ENCODE assay signal across 20 mouse cellular contexts in the genomic region with DNA sequence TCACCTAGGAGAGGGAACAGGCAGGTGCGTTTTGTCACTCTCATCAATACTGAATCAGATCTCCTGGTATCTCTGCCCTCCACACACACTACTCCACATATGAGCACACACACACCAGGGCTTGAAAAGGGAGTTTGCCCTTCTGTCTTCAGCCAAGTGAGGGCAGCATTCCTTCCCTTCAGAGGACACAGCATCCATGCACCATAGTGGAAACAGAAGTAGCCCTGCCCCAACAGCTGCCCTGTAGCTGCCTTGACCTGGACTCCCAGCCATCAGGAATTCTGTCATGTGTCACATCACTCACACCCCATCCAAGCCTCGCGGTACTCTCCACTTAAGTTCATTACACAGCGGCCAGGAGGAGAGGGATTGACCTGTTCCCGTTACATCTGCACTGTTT. TPM values are rescaled to one million over a fixed set of nuclear protein-coding genes. Genes with fewer than 3 reads are reported as not detected.
A peak's percentile ranks its signal among the peaks of the same experiment; 100 is the strongest.
DNase-seq lines count a peak whose midpoint lies in the region; ATAC-seq and TF ChIP-seq lines count a peak whose summit lies in the region.
"Had no signal": no experiment of that assay in that cellular context is flagged by ENCODE, and none has a peak within 500 bp of the region (broad histone marks: within the 10 kb centered on the region; RNA-seq: fewer than 3 reads in every experiment).

No protein-coding gene starts in this region.

- H3K9ac ChIP-seq in heart, postnatal 0 days (replicated peaks; ENCODE audit: low read depth, low read length): no peak overlapping the region
- no peak overlapping the region for H3K9ac ChIP-seq in lung, postnatal 0 days (replicated peaks; ENCODE audit: low read depth)
- H3K9ac ChIP-seq: liver, embryonic 13.5 days had no signal

- no peaks in the 10 kb centered on the region for H3K36me3 ChIP-seq in heart, postnatal 0 days (replicated peaks; ENCODE audit: control insufficient read depth, insufficient read depth, low read length)
- no peaks in the 10 kb centered on the region for H3K36me3 ChIP-seq in lung, postnatal 0 days (ENCODE audit: insufficient read depth, low read length)
- H3K36me3 ChIP-seq: liver, embryonic 13.5 days had no signal

- DNase-seq in adrenal gland, adult (ENCODE audit: inconsistent age in 2 of 2, low spot score in 1 of 2): peak; percentile 58 to 74
- DNase-seq in adrenal gland, postnatal 25 days: no peak
- DNase-seq in heart, postnatal 0 days (ENCODE audit: low spot score): no peak
- no peak for DNase-seq in heart, postnatal 4 days
- DNase-seq in lung, postnatal 0 days (ENCODE audit: low spot score): no peak
- DNase-seq in lung, postnatal 14 days: no peak
- DNase-seq in ovary, adult 18-20 months (ENCODE audit: low spot score): no peak
- DNase-seq: cerebellum, adult 18-20 months; kidney, adult 18-20 months; liver, embryonic 13.5 days; lung, postnatal 4 days; midbrain, embryonic 14.5 days had no signal

- H3K4me3 ChIP-seq in heart, postnatal 0 days (ENCODE audit: low read depth, low read length): no peak overlapping the region
- H3K4me3 ChIP-seq in lung, postnatal 0 days (ENCODE audit: low read depth, low read length): no peak overlapping the region
- H3K4me3 ChIP-seq: liver, embryonic 13.5 days had no signal

- peaks cover 12% of the 10 kb centered on the region for H3K4me1 ChIP-seq in heart, postnatal 0 days (ENCODE audit: control insufficient read depth, insufficient read depth)
- 0 out of 2 replicates have a peak, but pooled peaks cover 5% of the 10 kb centered on the region for H3K4me1 ChIP-seq in lung, postnatal 0 days (ENCODE audit: insufficient read depth, low read depth, low read length)

- no peaks in the 10 kb centered on the region for H3K27me3 ChIP-seq in heart, postnatal 0 days (ENCODE audit: control insufficient read depth, insufficient read depth, low read length)
- H3K27me3 ChIP-seq in lung, postnatal 0 days (replicated peaks; ENCODE audit: insufficient read depth, low read length): no peaks in the 10 kb centered on the region
- H3K27me3 ChIP-seq: liver, embryonic 13.5 days had no signal

- H3K4me2 ChIP-seq in heart, postnatal 0 days (ENCODE audit: low read depth, low read length): no peak overlapping the region
- H3K4me2 ChIP-seq in lung, postnatal 0 days (replicated peaks; ENCODE audit: low read depth, low read length): no peak overlapping the region
- H3K4me2 ChIP-seq: liver, embryonic 13.5 days had no signal

- 37% methylated on average over 5 of the region's 5 CpGs for WGBS in heart, postnatal 0 days
- WGBS in lung, postnatal 0 days: 51% methylated on average over 5 of the region's 5 CpGs

- peak; percentile 36; the same call in 1 of the 2 replicates for ATAC-seq in heart, postnatal 0 days (ENCODE audit: insufficient read depth, low read depth)
- ATAC-seq in lung, postnatal 0 days: no peak
- 0 out of 2 replicates have a peak, but pooled peaks have one; percentile 20 for ATAC-seq in megakaryocyte, adult 5-6 weeks (ENCODE audit: poor library complexity, severe bottlenecking)

- no peak for TF ChIP-seq EP300 in heart, postnatal 0 days (IDR thresholded peaks at IDR 0.05; ENCODE audit: low read depth)
- TF ChIP-seq EP300 in lung, postnatal 0 days (IDR thresholded peaks at IDR 0.05): no peak

- no peaks in the 10 kb centered on the region for H3K9me3 ChIP-seq in heart, postnatal 0 days (replicated peaks; ENCODE audit: control insufficient read depth, low read length)
- no peaks in the 10 kb centered on the region for H3K9me3 ChIP-seq in lung, postnatal 0 days (ENCODE audit: low read length)
- H3K9me3 ChIP-seq: liver, embryonic 13.5 days had no signal

- H3K27ac ChIP-seq in heart, postnatal 0 days (ENCODE audit: low read depth): no peak overlapping the region
- no peak overlapping the region for H3K27ac ChIP-seq in lung, postnatal 0 days (ENCODE audit: low read length)
- H3K27ac ChIP-seq: liver, embryonic 13.5 days had no signal

- TF ChIP-seq CTCF in heart, postnatal 0 days (IDR thresholded peaks at IDR 0.05; ENCODE audit: low read depth): peak; percentile 59
- peak; percentile 58 for TF ChIP-seq CTCF in lung, postnatal 0 days (IDR thresholded peaks at IDR 0.05)

RNA-seq across cellular contexts. Expression of a gene that starts 29.8 kb away (rescaled TPM):
- 0.39 and 1.2 TPM in 2 replicates for total RNA-seq in adrenal gland, postnatal 25 days (2021)
- not detected in 2 replicates for total RNA-seq in heart, postnatal 0 days (2014; rRNA removed; ENCODE audit: low replicate concordance)
- not detected in 2 replicates for polyA plus RNA-seq in heart, postnatal 0 days (2015; fragmentation: Nextera tagmentation; extraction: Ambion mirVana)
- not detected for total RNA-seq in heart, postnatal 4 days (2021)
- not detected in 2 replicates for polyA plus RNA-seq in lung, postnatal 0 days (2015; fragmentation: Nextera tagmentation; extraction: Ambion mirVana)
- total RNA-seq in megakaryocyte, adult 5-6 weeks (2015): not detected in 2 replicates
- total RNA-seq in megakaryocyte, adult 5-6 weeks (2017): not detected in 2 replicates
- total RNA-seq: layer of hippocampus, adult 8-10 months; left cerebral cortex, postnatal 14 days had no signal
- polyA plus RNA-seq: cortical plate, adult 2 months; gonadal fat pad, adult 2 months; hindbrain, embryonic 11.5 days; midbrain, embryonic 14.5 days; spleen, adult 2 months; urinary bladder, adult 2 months had no signal

RNA-seq across cellular contexts. Expression of a gene that starts 31.2 kb away (rescaled TPM):
- 26.5 and 32.9 TPM in 2 replicates for total RNA-seq in adrenal gland, postnatal 25 days (2021)
- total RNA-seq in heart, postnatal 0 days (2014; rRNA removed; ENCODE audit: low replicate concordance): 31.3 and 43.1 TPM in 2 replicates
- 23.1 and 24.3 TPM in 2 replicates for polyA plus RNA-seq in heart, postnatal 0 days (2015; fragmentation: Nextera tagmentation; extraction: Ambion mirVana)
- 10 to 100 TPM; 20.0 to 24.1 TPM for total RNA-seq in heart, postnatal 4 days (2021)
- polyA plus RNA-seq in lung, postnatal 0 days (2015; fragmentation: Nextera tagmentation; extraction: Ambion mirVana): 408 and 422 TPM in 2 replicates
- 321 and 326 TPM in 2 replicates for total RNA-seq in megakaryocyte, adult 5-6 weeks (2015)
- total RNA-seq in megakaryocyte, adult 5-6 weeks (2017): 505 and 532 TPM in 2 replicates

RNA-seq across cellular contexts. Expression of a gene that starts 55.8 kb away (rescaled TPM):
- total RNA-seq in adrenal gland, postnatal 25 days (2021): 2.3 and 5.6 TPM in 2 replicates
- 0.08 and 1.1 TPM in 2 replicates for total RNA-seq in heart, postnatal 0 days (2014; rRNA removed; ENCODE audit: low replicate concordance)
- polyA plus RNA-seq in heart, postnatal 0 days (2015; fragmentation: Nextera tagmentation; extraction: Ambion mirVana): 0.70 and 0.92 TPM in 2 replicates
- total RNA-seq in heart, postnatal 4 days (2021): under 1 TPM; 0.72 to 0.88 TPM
- 0.58 and 0.67 TPM in 2 replicates for polyA plus RNA-seq in lung, postnatal 0 days (2015; fragmentation: Nextera tagmentation; extraction: Ambion mirVana)
- total RNA-seq in megakaryocyte, adult 5-6 weeks (2015): not detected in 2 replicates
- not detected in 2 replicates for total RNA-seq in megakaryocyte, adult 5-6 weeks (2017)

Comparison
In these comparisons a context has a peak if more than half of its experiments do, and no peak if none do; other contexts are left out.
1. DNase-seq: peak in adrenal gland, adult (2 of 2); none in adrenal gland, postnatal 25 days (single experiment), heart, postnatal 0 days (single experiment), heart, postnatal 4 days (single experiment), lung, postnatal 0 days (single experiment), lung, postnatal 14 days (single experiment) and ovary, adult 18-20 months (single experiment).